Mouse (Mus musculus) heart, postnatal 0 days (tissue): ENCODE results near the gene Baiap2l2. TPM values are rescaled to one million over a fixed set of nuclear protein-coding genes. Genes with fewer than 3 reads are reported as not detected.

Experiments used
- ATAC-seq: fragments of 200-750 bp; cut with Nextera tagmentation; 2 replicates; pipeline ENCODE4 v1.8.0; 2017; ENCODE audit warnings: low read depth, moderate number of reproducible peaks, moderate library complexity; ENCODE audit not compliant: insufficient read depth
- DNase-seq: peaks from one replicate; pipeline ENCODE4 v3.0.0-alpha.2; 2016; ENCODE audit warnings: low spot score
- H3K27ac ChIP-seq: fragments of 300-500 bp; sonication (generic); 2 replicates; pipeline ENCODE4 v1.5.1; 2014; ENCODE audit warnings: low read depth, mild to moderate bottlenecking
- H3K27me3 ChIP-seq: fragments of 300-500 bp; sonication (generic); 2 replicates; pipeline ENCODE4 v1.6.1; 2014; ENCODE audit warnings: low read length, mixed read lengths; ENCODE audit not compliant: control insufficient read depth, insufficient read depth
- H3K36me3 ChIP-seq: fragments of 300-500 bp; sonication (generic); replicated peaks from 2 replicates; pipeline ENCODE4 v1.6.1; 2014; ENCODE audit warnings: low read length, mixed read lengths; ENCODE audit not compliant: control insufficient read depth, insufficient read depth
- H3K4me1 ChIP-seq: fragments of 300-500 bp; sonication (generic); 2 replicates; pipeline ENCODE4 v1.6.1; 2014; ENCODE audit warnings: antibody characterized with exemption; ENCODE audit not compliant: control insufficient read depth, insufficient read depth
- H3K4me2 ChIP-seq: fragments of 300-500 bp; sonication (generic); 2 replicates; pipeline ENCODE4 v1.6.1; 2014; ENCODE audit warnings: low read depth, mild to moderate bottlenecking, low read length, moderate library complexity
- H3K4me3 ChIP-seq: fragments of 300-500 bp; sonication (generic); 2 replicates; pipeline ENCODE4 v1.5.1; 2014; ENCODE audit warnings: low read depth, low read length
- H3K9ac ChIP-seq: fragments of 300-500 bp; sonication (generic); replicated peaks from 2 replicates; pipeline ENCODE4 v1.6.1; 2014; ENCODE audit warnings: low read depth, low read length, mixed read lengths
- H3K9me3 ChIP-seq: fragments of 300-500 bp; sonication (generic); replicated peaks from 2 replicates; pipeline ENCODE4 v1.6.1; 2016; ENCODE audit warnings: low read length; ENCODE audit not compliant: control insufficient read depth
- CTCF ChIP-seq: IDR thresholded peaks from 2 replicates; pipeline ENCODE4 v1.5.1; 2016; ENCODE audit warnings: antibody characterized with exemption, control low read depth, low read depth
- EP300 ChIP-seq: IDR thresholded peaks from 2 replicates; pipeline ENCODE4 v1.6.1; 2016; ENCODE audit warnings: antibody characterized with exemption, low read depth
- WGBS: fragments of 180-500 bp; shearing (Covaris S2); extraction: QIAGEN DNeasy Blood & Tissue Kit; methylation state at CpG from one replicate; pipeline ENCODE4 v1.1.7; 2014; 5-methylcytosine and 5-hydroxymethylcytosine counted together
- polyA plus RNA-seq: library from polyadenylated mRNA; unstranded; fragments of >200 nt; fragmentation: Nextera tagmentation; extraction: Ambion mirVana; gene quantifications from 2 replicates; pipeline ENCODE4 v1.2.1, GENCODE M21; 2015
- total RNA-seq: library from RNA; depleted of rRNA; stranded (reverse); fragments of >200 nt; gene quantifications from 2 replicates; pipeline ENCODE4 v1.2.3, GENCODE M21; 2014; ENCODE audit warnings: low replicate concordance; rRNA removed

Baiap2l2 gene
- total and polyA plus RNA-seq, 2 experiments from 2014 or later, result 0.27 to 2.2 TPM

DNA sequence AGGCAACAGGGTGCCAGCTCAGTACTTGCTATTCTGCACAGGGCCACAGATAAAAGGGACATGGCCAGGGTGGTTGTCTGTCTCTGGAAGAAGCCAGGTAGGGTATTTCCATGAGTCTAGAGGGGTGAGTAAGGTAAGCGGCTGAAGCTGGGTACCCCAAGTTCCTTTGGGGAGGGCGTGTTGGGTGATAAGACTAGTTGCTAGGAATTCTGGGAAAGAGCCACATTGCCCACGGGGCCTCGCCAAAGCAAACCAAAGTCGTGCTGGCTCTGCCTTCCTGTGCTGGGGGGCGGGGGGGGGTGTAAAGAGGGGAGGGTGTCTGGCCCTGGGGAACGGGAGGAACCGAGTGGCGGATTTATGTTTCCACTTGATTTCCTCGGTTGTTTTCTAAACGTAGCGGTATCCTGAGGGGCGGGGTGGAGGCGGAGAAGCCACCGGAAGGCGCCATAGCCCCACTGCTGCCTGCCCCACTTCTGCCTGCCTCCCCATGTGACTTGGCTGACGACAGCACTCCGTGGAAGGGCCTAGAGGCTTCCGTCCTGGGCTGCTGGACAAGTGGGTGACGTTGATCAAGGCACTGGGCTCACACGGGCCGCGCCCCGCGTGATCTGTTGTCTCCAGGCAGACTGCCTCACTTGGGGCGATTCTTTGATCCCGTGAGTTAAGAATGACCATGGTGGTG lies 76.4 kb downstream of the Baiap2l2 start:
- Histone ChIP-seq H3K9me3 (no peaks in the 10 kb centered on the region), H3K27me3 (no peaks in the 10 kb centered on the region), H3K4me2 (no peak overlapping the region), H3K27ac (no peak overlapping the region), H3K36me3 (no peaks in the 10 kb centered on the region), H3K4me1 (no peaks in the 10 kb centered on the region), H3K9ac (no peak overlapping the region), H3K4me3 (no peak overlapping the region)
- TF ChIP-seq CTCF, result no peak
- TF ChIP-seq EP300, result no peak
- WGBS, result 79% methylated on average over 27 of the region's 27 CpGs
- DNase-seq, result no peak
- ATAC-seq, result peak; percentile 35; the same call in 1 of the 2 replicates

DNA sequence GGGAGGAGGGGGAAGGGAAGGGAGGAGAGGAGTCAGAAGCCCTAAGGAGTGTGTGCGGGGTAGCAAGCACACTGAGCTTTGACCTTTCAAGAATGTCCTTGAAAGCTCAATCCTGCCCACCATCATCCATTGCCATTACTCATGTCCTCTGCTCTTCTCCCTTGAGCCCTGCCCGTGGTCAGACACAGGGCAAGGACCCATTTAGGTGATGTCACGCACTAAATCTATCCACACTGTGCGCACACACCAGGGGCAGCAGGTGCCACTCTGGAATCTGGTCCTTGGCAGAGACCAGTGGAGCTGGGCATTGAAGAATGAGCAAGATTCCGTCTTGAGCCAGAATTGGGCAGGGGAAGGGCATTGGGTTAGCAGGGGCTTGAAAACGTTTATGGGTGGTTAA lies 77.1 kb downstream of the Baiap2l2 start:
- Histone ChIP-seq H3K27me3 (no peaks in the 10 kb centered on the region), H3K4me2 (no peak overlapping the region), H3K27ac (no peak overlapping the region), H3K36me3 (no peaks in the 10 kb centered on the region), H3K4me3 (no peak overlapping the region), H3K4me1 (no peaks in the 10 kb centered on the region), H3K9ac (no peak overlapping the region), H3K9me3 (no peaks in the 10 kb centered on the region)
- WGBS, result 64% methylated on average over 6 of the region's 6 CpGs
- no peak for ATAC-seq
- TF ChIP-seq CTCF (no peak), EP300 (no peak)
- DNase-seq, result no peak

Other genes with a start within 250 kb of the Baiap2l2 start
- not detected in 2 replicates for gene Galr3, start 243.7 kb downstream of the Baiap2l2 start, total RNA-seq
- not detected in 2 replicates for gene Galr3, start 243.7 kb downstream of the Baiap2l2 start, polyA plus RNA-seq
- gene Ankrd54, start 222.6 kb downstream of the Baiap2l2 start, total RNA-seq, result 20.9 and 27.1 TPM in 2 replicates
- 14.1 and 15.6 TPM in 2 replicates for gene Ankrd54, start 222.6 kb downstream of the Baiap2l2 start, polyA plus RNA-seq
- 183 and 210 TPM in 2 replicates for gene Eif3l, start 210.4 kb downstream of the Baiap2l2 start, total RNA-seq
- 114 and 123 TPM in 2 replicates for gene Eif3l, start 210.4 kb downstream of the Baiap2l2 start, polyA plus RNA-seq
- gene Micall1, start 176.6 kb downstream of the Baiap2l2 start, total RNA-seq, result 45.9 and 52.9 TPM in 2 replicates
- gene Micall1, start 176.6 kb downstream of the Baiap2l2 start, polyA plus RNA-seq, result 13.2 and 19.0 TPM in 2 replicates
- gene Polr2f, start 144.5 kb downstream of the Baiap2l2 start, total RNA-seq, result 50.2 and 84.8 TPM in 2 replicates
- 271 and 286 TPM in 2 replicates for gene Polr2f, start 144.5 kb downstream of the Baiap2l2 start, polyA plus RNA-seq
- 2.2 TPM in 1 of 2 replicates, not detected in the other for gene 1700088E04Rik, start 144.3 kb downstream of the Baiap2l2 start, total RNA-seq
- gene 1700088E04Rik, start 144.3 kb downstream of the Baiap2l2 start, polyA plus RNA-seq, result 8.8 and 10.7 TPM in 2 replicates
- gene Sox10, start 120.3 kb downstream of the Baiap2l2 start, total RNA-seq, result 0.31 and 0.53 TPM in 2 replicates
- gene Sox10, start 120.3 kb downstream of the Baiap2l2 start, polyA plus RNA-seq, result 0.12 and 0.34 TPM in 2 replicates
- 23.8 and 27.2 TPM in 2 replicates for gene Pick1, start 56.4 kb downstream of the Baiap2l2 start, total RNA-seq
- gene Pick1, start 56.4 kb downstream of the Baiap2l2 start, polyA plus RNA-seq, result 26.9 and 29.8 TPM in 2 replicates
- gene Gm49486, start 56.1 kb downstream of the Baiap2l2 start, total RNA-seq, result 0.12 and 0.80 TPM in 2 replicates
- 0.74 and 1.0 TPM in 2 replicates for gene Gm49486, start 56.1 kb downstream of the Baiap2l2 start, polyA plus RNA-seq
- gene Slc16a8, start 30.8 kb downstream of the Baiap2l2 start, total RNA-seq, result 0.73 and 1.8 TPM in 2 replicates
- 0.67 and 0.97 TPM in 2 replicates for gene Slc16a8, start 30.8 kb downstream of the Baiap2l2 start, polyA plus RNA-seq
- 14.1 and 20.3 TPM in 2 replicates for gene Pla2g6, start 42.9 kb upstream of the Baiap2l2 start, total RNA-seq
- 7.1 and 7.9 TPM in 2 replicates for gene Pla2g6, start 42.9 kb upstream of the Baiap2l2 start, polyA plus RNA-seq
- gene Maff, start 61.1 kb upstream of the Baiap2l2 start, total RNA-seq, result 12.9 and 19.4 TPM in 2 replicates
- 1.8 and 2.9 TPM in 2 replicates for gene Maff, start 61.1 kb upstream of the Baiap2l2 start, polyA plus RNA-seq
- 70.6 and 111 TPM in 2 replicates for gene Tmem184b, start 118.0 kb upstream of the Baiap2l2 start, total RNA-seq
- 31.8 and 32.7 TPM in 2 replicates for gene Tmem184b, start 118.0 kb upstream of the Baiap2l2 start, polyA plus RNA-seq
- 167 and 193 TPM in 2 replicates for gene Csnk1e, start 170.0 kb upstream of the Baiap2l2 start, total RNA-seq
- gene Csnk1e, start 170.0 kb upstream of the Baiap2l2 start, polyA plus RNA-seq, result 55.5 and 61.5 TPM in 2 replicates
- gene Kcnj4, start 219.7 kb upstream of the Baiap2l2 start, total RNA-seq, result 3.6 and 7.7 TPM in 2 replicates
- 0.10 and 0.12 TPM in 2 replicates for gene Kcnj4, start 219.7 kb upstream of the Baiap2l2 start, polyA plus RNA-seq
- gene Kdelr3, start 230.9 kb upstream of the Baiap2l2 start, total RNA-seq, result 51.4 and 54.0 TPM in 2 replicates
- 48.3 and 50.1 TPM in 2 replicates for gene Kdelr3, start 230.9 kb upstream of the Baiap2l2 start, polyA plus RNA-seq